Mouse (Mus musculus): Measurements from ENCODE around the gene Tbx15. TPM values are rescaled to one million over a fixed set of nuclear protein-coding genes. Genes with fewer than 3 reads are reported as not detected.

Gene Tbx15
- polyA plus RNA-seq, 1 experiment, result not detected

DNA sequence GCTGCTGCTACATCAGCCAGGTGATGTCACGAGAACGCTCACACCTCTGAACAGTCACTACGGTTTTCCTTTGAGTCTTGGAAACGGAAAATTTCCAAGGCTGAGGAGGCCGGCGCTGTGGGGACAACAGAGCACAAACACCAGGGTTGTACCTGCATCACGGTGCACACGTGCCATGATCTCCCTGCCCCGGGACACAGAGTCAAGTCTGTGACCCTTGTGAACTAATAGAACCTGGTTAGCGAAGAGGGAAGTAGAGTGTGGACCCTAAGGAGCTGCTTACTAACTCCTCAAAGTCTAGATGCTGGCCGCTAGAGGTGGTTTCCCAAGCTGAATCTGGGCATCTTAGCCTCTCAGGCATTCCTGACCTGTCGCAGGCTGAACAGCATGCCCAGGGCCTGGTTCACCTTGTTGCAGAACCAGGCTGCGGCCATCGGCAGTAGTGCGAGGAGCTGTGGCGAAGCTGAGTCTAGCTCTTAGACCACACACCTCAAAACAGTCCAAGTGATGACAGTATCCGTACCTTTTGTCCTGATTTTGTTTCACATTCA, 5.8 kb upstream of the Tbx15 start:
- Histone ChIP-seq H3K36me3 (ENCODE audit: control insufficient read depth, insufficient read depth, low read length) (no peaks in the 10 kb centered on the region), H3K4me1 (ENCODE audit: control insufficient read depth, insufficient read depth, insufficient read length, low read length) (peaks cover 5% of the 10 kb centered on the region; the same call in 1 of the 2 replicates), H3K27me3 (ENCODE audit: control insufficient read depth, insufficient read depth, low read length) (peaks cover 34% of the 10 kb centered on the region), H3K4me3 (ENCODE audit: low read depth, low read length) (peak overlapping the region; percentile 9; the same call in 1 of the 2 replicates), H3K27ac (ENCODE audit: insufficient read depth, low read depth, low read length) (no peak overlapping the region)
- TF ChIP-seq CTCF (IDR thresholded peaks at IDR 0.05; ENCODE audit: extremely low read depth, insufficient read length, insufficient replicate concordance, low read depth, low read length), result 0 out of 2 replicates have a peak, but pooled peaks have one; percentile 9
- TF ChIP-seq POLR2A (IDR thresholded peaks at IDR 0.05; ENCODE audit: low read depth, low read length), result no peak
- 12% methylated on average over 17 of the region's 17 CpGs for WGBS

DNA sequence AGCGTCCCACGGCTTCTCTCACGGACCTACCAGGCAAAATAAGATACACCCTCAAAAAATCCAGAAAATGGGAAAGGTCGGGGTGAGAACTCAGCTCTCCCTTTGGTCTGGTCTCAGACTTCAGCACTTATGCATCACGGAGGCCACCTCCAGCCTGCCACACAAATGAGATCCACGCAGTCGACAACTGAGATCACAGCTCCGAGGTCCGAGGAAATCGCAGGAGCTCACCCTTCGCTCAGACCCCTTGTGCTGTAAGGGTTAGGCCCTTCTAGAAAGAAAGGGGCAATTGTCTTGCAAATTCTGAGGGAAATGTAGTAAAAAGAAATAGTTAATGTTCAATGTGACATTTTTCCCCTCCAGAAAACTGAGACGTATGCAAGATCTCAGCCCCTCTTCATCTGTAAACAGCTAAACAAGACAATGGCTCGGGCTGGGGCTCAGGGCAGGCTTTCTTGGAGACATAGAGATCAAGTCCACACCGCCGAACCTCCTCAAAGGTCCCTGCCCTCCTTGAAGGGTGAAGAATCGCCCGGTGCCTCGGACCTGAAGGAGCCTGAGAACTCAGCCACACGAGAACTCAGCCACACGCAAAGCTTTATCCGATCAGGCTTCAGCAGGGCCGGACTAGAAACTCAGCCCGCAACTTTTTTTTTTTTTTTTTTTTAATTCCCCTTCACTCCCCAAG, 4.9 kb upstream of the Tbx15 start:
- Histone ChIP-seq H3K4me1 (ENCODE audit: control insufficient read depth, insufficient read depth, insufficient read length, low read length) (peaks cover 5% of the 10 kb centered on the region; the same call in 1 of the 2 replicates), H3K27me3 (ENCODE audit: control insufficient read depth, insufficient read depth, low read length) (peaks cover 42% of the 10 kb centered on the region), H3K36me3 (ENCODE audit: control insufficient read depth, insufficient read depth, low read length) (no peaks in the 10 kb centered on the region), H3K4me3 (ENCODE audit: low read depth, low read length) (no peak overlapping the region), H3K27ac (ENCODE audit: insufficient read depth, low read depth, low read length) (no peak overlapping the region)
- TF ChIP-seq CTCF (IDR thresholded peaks at IDR 0.05; ENCODE audit: extremely low read depth, insufficient read length, insufficient replicate concordance, low read depth, low read length), result no peak
- WGBS, result 10% methylated on average over 23 of the region's 23 CpGs

DNA sequence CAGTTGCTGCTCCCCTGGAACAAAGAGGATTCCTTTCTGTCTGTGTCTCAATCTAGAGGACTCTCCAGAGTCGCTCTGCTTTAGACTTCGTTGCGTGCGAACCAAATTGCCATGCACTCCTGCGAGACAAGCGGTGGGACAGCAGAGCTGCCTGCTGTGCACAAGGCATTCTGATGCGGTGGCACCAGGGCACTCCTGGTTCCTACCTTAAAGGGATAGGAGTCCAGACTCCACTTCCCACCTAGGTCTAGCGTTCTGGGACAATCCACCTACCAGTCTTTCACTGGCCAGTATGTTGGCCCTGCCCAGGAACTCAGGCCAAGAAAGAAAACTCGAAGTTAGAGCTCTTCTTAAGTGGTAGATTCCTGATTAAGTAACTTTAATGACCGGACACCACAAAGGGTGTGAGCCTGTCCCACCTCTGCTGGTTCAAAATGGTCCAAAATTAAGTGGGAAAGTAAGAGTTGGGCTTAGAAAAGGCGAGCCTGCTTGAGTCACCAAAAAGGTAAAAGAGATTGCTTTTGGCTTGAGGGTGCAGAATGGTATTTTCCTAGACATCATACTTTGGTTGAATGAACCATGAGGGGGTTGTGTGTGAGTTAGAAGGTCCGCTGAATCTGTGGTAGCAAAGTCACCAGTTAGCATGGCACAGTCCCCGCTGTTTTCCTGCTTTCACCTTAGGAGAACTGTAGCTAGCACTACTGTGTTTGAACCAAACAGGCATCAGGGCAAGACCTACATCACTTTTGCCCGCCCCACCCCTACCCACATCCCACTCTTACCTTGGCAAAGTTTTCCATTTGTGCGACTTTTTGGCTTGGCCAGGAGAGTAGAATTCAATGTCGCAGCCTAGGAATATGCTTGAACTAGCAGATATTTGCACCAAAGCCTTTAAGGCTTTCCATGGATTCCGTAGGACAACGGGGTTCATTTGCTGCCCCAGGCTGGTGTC, 4.1 kb upstream of the Tbx15 start:
- Histone ChIP-seq H3K4me1 (ENCODE audit: control insufficient read depth, insufficient read depth, insufficient read length, low read length) (peaks cover 7% of the 10 kb centered on the region; the same call in 1 of the 2 replicates), H3K36me3 (ENCODE audit: control insufficient read depth, insufficient read depth, low read length) (no peaks in the 10 kb centered on the region), H3K27me3 (ENCODE audit: control insufficient read depth, insufficient read depth, low read length) (peaks cover 50% of the 10 kb centered on the region), H3K4me3 (ENCODE audit: low read depth, low read length) (no peak overlapping the region), H3K27ac (ENCODE audit: insufficient read depth, low read depth, low read length) (no peak overlapping the region)
- WGBS, result 10% methylated on average over 18 of the region's 18 CpGs
- TF ChIP-seq CTCF (IDR thresholded peaks at IDR 0.05; ENCODE audit: extremely low read depth, insufficient read length, insufficient replicate concordance, low read depth, low read length) (no peak), POLR2A (IDR thresholded peaks at IDR 0.05; ENCODE audit: low read depth, low read length) (no peak)

DNA sequence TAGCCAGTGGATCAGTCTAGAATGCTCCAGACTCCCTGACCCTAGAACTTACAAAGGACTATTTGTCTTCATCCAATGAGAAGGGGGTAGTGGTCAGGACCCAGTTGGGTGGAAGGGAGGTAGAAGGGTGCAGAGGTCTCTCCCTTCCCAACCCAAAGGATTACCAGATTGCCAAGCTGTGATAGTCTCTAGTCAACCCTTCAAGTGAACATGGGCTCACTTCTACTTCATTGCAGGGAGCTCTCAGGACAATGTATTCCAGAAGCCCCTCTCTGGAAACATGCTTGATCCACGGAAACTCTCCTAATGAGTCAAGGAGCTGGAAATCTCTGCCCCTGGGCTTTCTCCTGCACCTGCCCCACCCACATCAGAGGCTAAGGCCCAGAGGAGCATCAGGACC, 1.5 kb upstream of the Tbx15 start:
- 5% methylated on average over 1 of the region's 1 CpGs for WGBS
- TF ChIP-seq POLR2A (IDR thresholded peaks at IDR 0.05; ENCODE audit: low read depth, low read length), result no peak
- no peak for TF ChIP-seq CTCF (IDR thresholded peaks at IDR 0.05; ENCODE audit: extremely low read depth, insufficient read length, insufficient replicate concordance, low read depth, low read length)
- H3K4me3 ChIP-seq (ENCODE audit: low read depth, low read length), result no peak overlapping the region
- H3K4me1 ChIP-seq (ENCODE audit: control insufficient read depth, insufficient read depth, insufficient read length, low read length), result peaks cover 7% of the 10 kb centered on the region; the same call in 1 of the 2 replicates
- H3K27me3 ChIP-seq (ENCODE audit: control insufficient read depth, insufficient read depth, low read length), result peaks cover 71% of the 10 kb centered on the region
- no peak overlapping the region for H3K27ac ChIP-seq (ENCODE audit: insufficient read depth, low read depth, low read length)
- no peaks in the 10 kb centered on the region for H3K36me3 ChIP-seq (ENCODE audit: control insufficient read depth, insufficient read depth, low read length)

DNA sequence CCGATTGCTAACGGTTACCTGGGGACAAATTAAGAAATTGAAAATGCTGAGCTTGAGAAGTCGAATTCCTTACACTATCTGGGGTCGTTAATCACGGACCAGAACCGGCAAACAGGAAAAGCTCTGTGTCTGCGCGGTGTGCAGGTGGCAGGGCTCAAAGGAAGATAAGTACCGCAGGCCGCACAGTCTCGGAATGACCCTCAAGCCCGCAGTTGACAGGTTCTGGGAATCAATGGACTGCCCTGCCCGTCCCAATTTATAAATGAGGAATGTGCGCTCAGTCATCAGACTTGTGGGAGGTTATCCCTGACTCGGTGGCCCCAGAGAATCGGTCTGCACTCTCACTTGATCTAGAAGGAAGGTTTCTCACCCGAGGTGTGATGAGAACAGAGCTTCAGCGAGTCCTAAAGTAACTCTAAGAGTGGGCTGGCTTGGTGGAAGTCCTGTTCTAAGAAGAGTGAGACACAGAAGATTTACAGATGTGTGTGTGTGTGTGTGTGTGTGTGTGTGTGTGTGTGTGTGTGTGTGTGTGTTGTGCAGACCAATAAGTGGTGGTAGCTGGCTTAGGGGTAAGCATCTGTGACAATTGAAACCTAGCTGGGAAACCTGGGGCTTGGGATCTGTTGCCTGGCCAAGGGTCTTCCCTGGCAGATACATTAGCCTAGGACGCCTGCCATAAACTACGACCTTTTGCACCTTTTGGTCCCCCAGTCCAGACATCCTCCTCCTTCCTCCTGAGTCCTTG, 708 bp upstream of the Tbx15 start:
- 4% methylated on average over 20 of the region's 20 CpGs for WGBS
- H3K4me1 ChIP-seq (ENCODE audit: control insufficient read depth, insufficient read depth, insufficient read length, low read length), result peaks cover 4% of the 10 kb centered on the region; the same call in 1 of the 2 replicates
- H3K27me3 ChIP-seq (ENCODE audit: control insufficient read depth, insufficient read depth, low read length), result peaks cover 74% of the 10 kb centered on the region
- no peak overlapping the region for H3K4me3 ChIP-seq (ENCODE audit: low read depth, low read length)
- TF ChIP-seq CTCF (IDR thresholded peaks at IDR 0.05; ENCODE audit: extremely low read depth, insufficient read length, insufficient replicate concordance, low read depth, low read length), result no peak
- no peaks in the 10 kb centered on the region for H3K36me3 ChIP-seq (ENCODE audit: control insufficient read depth, insufficient read depth, low read length)
- no peak overlapping the region for H3K27ac ChIP-seq (ENCODE audit: insufficient read depth, low read depth, low read length)

DNA sequence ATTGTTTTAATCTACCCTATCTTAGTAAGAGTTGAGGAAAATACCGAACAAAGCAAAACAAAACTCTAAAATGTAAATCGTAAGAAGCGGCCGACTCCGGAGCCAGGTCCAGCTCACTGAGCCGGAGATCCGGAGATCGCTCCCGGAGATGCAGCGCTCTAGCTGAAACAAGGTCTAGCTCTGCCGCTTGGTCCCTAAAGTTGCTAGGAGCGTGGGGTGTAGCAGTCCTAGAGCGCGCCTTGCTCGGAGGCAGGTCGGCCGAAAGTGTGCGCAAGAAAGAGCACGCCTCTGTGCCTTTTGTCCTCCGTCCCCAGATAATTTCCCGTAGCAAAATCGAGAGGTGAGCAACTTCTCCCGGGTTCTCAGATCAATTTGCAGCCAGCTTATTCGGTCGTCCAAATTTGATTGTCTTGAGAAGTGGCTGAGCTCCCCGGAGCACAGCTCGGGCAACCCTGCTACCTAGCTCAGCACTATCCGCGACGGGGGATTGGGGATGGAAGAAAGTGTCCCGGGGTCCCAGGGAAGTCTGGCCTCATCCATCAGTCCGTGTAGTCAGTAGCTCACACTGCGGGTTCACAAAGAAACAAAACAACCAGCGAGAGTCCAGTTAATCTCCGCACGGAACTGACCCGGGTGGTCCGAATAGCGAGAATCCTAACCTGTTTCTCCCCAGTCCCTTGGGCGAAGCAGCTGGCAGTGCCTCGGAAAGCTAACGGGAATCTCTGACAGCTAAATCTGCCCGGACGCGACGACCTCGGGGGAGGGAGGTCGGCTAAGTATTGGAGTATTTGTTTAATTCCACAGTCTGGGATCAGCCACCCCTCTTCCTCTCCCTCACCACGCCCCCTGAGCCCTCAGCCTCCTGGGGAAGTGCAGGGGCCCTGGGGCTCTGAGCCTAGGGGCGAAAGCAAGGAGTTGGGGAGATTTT, 894 bp downstream of the Tbx15 start:
- TF ChIP-seq POLR2A (IDR thresholded peaks at IDR 0.05; ENCODE audit: low read depth, low read length), result no peak
- no peak for TF ChIP-seq CTCF (IDR thresholded peaks at IDR 0.05; ENCODE audit: extremely low read depth, insufficient read length, insufficient replicate concordance, low read depth, low read length)
- 0 out of 2 replicates have a peak, but pooled peaks cover 2% of the 10 kb centered on the region for H3K4me1 ChIP-seq (ENCODE audit: control insufficient read depth, insufficient read depth, insufficient read length, low read length)
- WGBS, result 2% methylated on average over 50 of the region's 50 CpGs

More for the DNA sequence above, 894 bp downstream of the Tbx15 start:
- Histone ChIP-seq H3K4me3 (ENCODE audit: low read depth, low read length) (peak overlapping the region; percentile 38), H3K27me3 (ENCODE audit: control insufficient read depth, insufficient read depth, low read length) (peaks cover 66% of the 10 kb centered on the region), H3K27ac (ENCODE audit: insufficient read depth, low read depth, low read length) (no peak overlapping the region), H3K36me3 (ENCODE audit: control insufficient read depth, insufficient read depth, low read length) (no peaks in the 10 kb centered on the region)

Data from small intestine, adult 2 months (tissue).